8 mouse cellular contexts compared by ENCODE assay signal in the genomic region with DNA sequence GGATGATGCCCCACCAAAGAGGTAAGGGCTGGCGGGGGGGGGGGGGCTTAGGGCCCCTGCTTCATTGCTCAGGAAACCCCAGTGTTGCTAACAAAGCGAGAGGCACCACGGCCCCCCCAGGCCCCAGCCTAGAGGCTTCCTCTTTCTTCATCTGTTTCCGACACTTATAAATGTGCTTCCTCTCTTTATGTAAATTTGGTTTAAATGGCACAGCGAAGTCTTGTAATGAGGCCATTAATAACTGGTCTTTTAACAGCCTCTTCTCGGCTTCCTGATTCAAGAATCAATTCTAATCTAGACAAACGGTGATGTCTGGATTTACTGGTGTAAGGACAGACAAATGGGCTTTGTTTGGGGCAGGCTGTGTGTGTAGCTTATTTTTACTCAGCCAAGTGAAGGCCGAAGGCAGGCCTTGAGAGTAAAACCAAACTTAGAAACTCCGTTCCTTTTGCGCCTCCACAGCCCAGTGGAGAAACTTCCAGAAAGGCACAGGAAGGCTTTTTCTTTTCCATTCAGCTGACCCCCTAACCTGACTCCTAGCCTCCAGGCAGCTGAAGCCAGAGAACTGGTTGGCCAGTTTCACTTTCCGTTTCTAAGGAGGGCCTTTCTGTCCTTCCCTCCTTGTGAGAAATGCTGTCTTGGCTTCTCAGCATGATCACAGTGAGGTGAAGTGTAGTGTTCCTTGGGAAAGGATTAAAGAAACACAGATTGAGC. TPM values are rescaled to one million over a fixed set of nuclear protein-coding genes. Genes with fewer than 3 reads are reported as not detected.
DNase-seq lines count a peak whose midpoint lies in the region; ATAC-seq and TF ChIP-seq lines count a peak whose summit lies in the region.

No protein-coding gene starts in this region.

- H3K4me2 ChIP-seq in hindbrain, embryonic 12.5 days (replicated peaks) = no peak overlapping the region
- no peak overlapping the region for H3K4me2 ChIP-seq in hindbrain, postnatal 0 days (ENCODE audit: low read depth, low read length)
- H3K4me2 ChIP-seq in liver, embryonic 13.5 days = peak overlapping the region; percentile 42

- peak overlapping the region; percentile 2; the same call in 1 of the 2 replicates for H3K27ac ChIP-seq in hindbrain, embryonic 10.5 days
- no peak overlapping the region for H3K27ac ChIP-seq in hindbrain, embryonic 12.5 days
- peak overlapping the region; percentile 93 for H3K27ac ChIP-seq in bone marrow, adult 2 months (ENCODE audit: control insufficient read depth, insufficient read depth, low read depth, low read length, poor library complexity)
- H3K27ac ChIP-seq in hindbrain, postnatal 0 days = 0 out of 2 replicates have a peak overlapping the region, but pooled peaks have one; percentile 29
- peak overlapping the region; percentile 51 for H3K27ac ChIP-seq in liver, embryonic 13.5 days

- WGBS in hindbrain, embryonic 10.5 days = 71% methylated on average over 11 of the region's 11 CpGs
- 59% methylated on average over 11 of the region's 11 CpGs for WGBS in hindbrain, embryonic 12.5 days
- 1% methylated on average over 11 of the region's 11 CpGs for WGBS in bone marrow, adult 2 months
- 52% methylated on average over 11 of the region's 11 CpGs for WGBS in hindbrain, postnatal 0 days
- WGBS in liver, embryonic 13.5 days (ENCODE audit: insufficient replicate concordance) = 11% methylated on average over 11 of the region's 11 CpGs

- peaks cover 25% of the 10 kb centered on the region for H3K4me1 ChIP-seq in hindbrain, embryonic 10.5 days (replicated peaks)
- peaks cover 13% of the 10 kb centered on the region for H3K4me1 ChIP-seq in hindbrain, embryonic 12.5 days
- H3K4me1 ChIP-seq in bone marrow, adult 2 months (ENCODE audit: control insufficient read depth, insufficient read depth, low read length) = peaks cover 13% of the 10 kb centered on the region
- no peaks in the 10 kb centered on the region for H3K4me1 ChIP-seq in hindbrain, postnatal 0 days (ENCODE audit: insufficient read depth, low read length)
- peaks cover 33% of the 10 kb centered on the region for H3K4me1 ChIP-seq in liver, embryonic 13.5 days (replicated peaks)

- no peaks in the 10 kb centered on the region for H3K36me3 ChIP-seq in hindbrain, embryonic 10.5 days
- H3K36me3 ChIP-seq in hindbrain, embryonic 12.5 days = no peaks in the 10 kb centered on the region
- H3K36me3 ChIP-seq in hindbrain, postnatal 0 days (ENCODE audit: insufficient read depth, low read length) = no peaks in the 10 kb centered on the region
- no peaks in the 10 kb centered on the region for H3K36me3 ChIP-seq in liver, embryonic 13.5 days

- no peak for TF ChIP-seq CTCF in bone marrow, adult 2 months (IDR thresholded peaks at IDR 0.05; ENCODE audit: control insufficient read depth, insufficient read depth, low read length)
- TF ChIP-seq CTCF in hindbrain, postnatal 0 days (IDR thresholded peaks at IDR 0.05; ENCODE audit: low read depth) = no peak

- no peaks in the 10 kb centered on the region for H3K9me3 ChIP-seq in hindbrain, embryonic 10.5 days
- H3K9me3 ChIP-seq in hindbrain, embryonic 12.5 days (replicated peaks) = no peaks in the 10 kb centered on the region
- H3K9me3 ChIP-seq in hindbrain, postnatal 0 days (ENCODE audit: low read length) = no peaks in the 10 kb centered on the region
- no peaks in the 10 kb centered on the region for H3K9me3 ChIP-seq in liver, embryonic 13.5 days (replicated peaks)

- ATAC-seq in hindbrain, embryonic 12.5 days (ENCODE audit: low FRiP score) = no peak
- no peak for ATAC-seq in hindbrain, postnatal 0 days
- ATAC-seq in liver, embryonic 13.5 days (ENCODE audit: low read depth) = no peak
- ATAC-seq in megakaryocyte-erythroid progenitor cell, adult 5-6 weeks (replicated peaks; ENCODE audit: low FRiP score, low TSS enrichment, poor library complexity, severe bottlenecking) = no peak

- no peak for DNase-seq in hindbrain, embryonic 10.5 days (ENCODE audit: low spot score)
- DNase-seq in hindbrain, postnatal 0 days (ENCODE audit: low spot score) = peak; percentile 6
- no peak for DNase-seq in liver, embryonic 13.5 days
- peak; percentile 75 to 76 for DNase-seq in spleen, adult 18-20 months
- no peak for DNase-seq in cerebellum, postnatal 10 days

- TF ChIP-seq POLR2A in bone marrow, adult 2 months (IDR thresholded peaks at IDR 0.05; ENCODE audit: borderline replicate concordance, control insufficient read depth, low read depth, low read length) = no peak

- no peak overlapping the region for H3K4me3 ChIP-seq in hindbrain, embryonic 10.5 days
- H3K4me3 ChIP-seq in hindbrain, embryonic 12.5 days = no peak overlapping the region
- peak overlapping the region; percentile 32 for H3K4me3 ChIP-seq in bone marrow, adult 2 months (replicated peaks; ENCODE audit: control insufficient read depth, low read depth, low read length)
- H3K4me3 ChIP-seq in hindbrain, postnatal 0 days (ENCODE audit: low read length) = no peak overlapping the region
- H3K4me3 ChIP-seq in liver, embryonic 13.5 days (replicated peaks) = 0 out of 2 replicates have a peak overlapping the region, but pooled peaks have one; percentile 4

- H3K27me3 ChIP-seq in hindbrain, embryonic 10.5 days (ENCODE audit: insufficient read depth, poor library complexity, severe bottlenecking) = no peaks in the 10 kb centered on the region
- H3K27me3 ChIP-seq in hindbrain, embryonic 12.5 days = no peaks in the 10 kb centered on the region
- no peaks in the 10 kb centered on the region for H3K27me3 ChIP-seq in hindbrain, postnatal 0 days (ENCODE audit: insufficient read depth, low read length)
- H3K27me3 ChIP-seq in liver, embryonic 13.5 days = no peaks in the 10 kb centered on the region

- H3K9ac ChIP-seq in hindbrain, embryonic 12.5 days = no peak overlapping the region
- H3K9ac ChIP-seq in hindbrain, postnatal 0 days (replicated peaks; ENCODE audit: low read length) = no peak overlapping the region
- H3K9ac ChIP-seq in liver, embryonic 13.5 days = peak overlapping the region; percentile 15; the same call in 1 of the 2 replicates

RNA-seq across cellular contexts. Expression of a gene that starts 39.7 kb away (rescaled TPM):
- polyA plus RNA-seq in hindbrain, embryonic 10.5 days (2016; fragmentation: Nextera tagmentation; extraction: Ambion mirVana) = 3.1 and 3.3 TPM in 2 replicates
- polyA plus RNA-seq in hindbrain, embryonic 12.5 days (2016; fragmentation: Nextera tagmentation; extraction: Ambion mirVana) = 2.5 and 2.9 TPM in 2 replicates
- polyA plus RNA-seq in bone marrow, adult 2 months (2011; ENCODE audit: insufficient read depth, insufficient read length, low replicate concordance, missing spikeins) = 10.0 and 19.2 TPM in 2 replicates
- 1.1 and 1.8 TPM in 2 replicates for total RNA-seq in hindbrain, postnatal 0 days (2014; rRNA removed)
- polyA plus RNA-seq in hindbrain, postnatal 0 days (2015; fragmentation: Nextera tagmentation; extraction: Ambion mirVana) = 1.7 and 2.2 TPM in 2 replicates
- polyA plus RNA-seq in liver, embryonic 13.5 days (2015; fragmentation: Nextera tagmentation; extraction: Ambion mirVana) = 5.3 and 6.7 TPM in 2 replicates
- total RNA-seq in megakaryocyte-erythroid progenitor cell, adult 5-6 weeks (2014; fragmentation: Nextera tagmentation) = 1.5 and 2.3 TPM in 2 replicates
- total RNA-seq in megakaryocyte-erythroid progenitor cell, adult 5-6 weeks (2017) = 1.2 and 1.4 TPM in 2 replicates

Comparison
In these comparisons a context has a peak if more than half of its experiments do, and no peak if none do; other contexts are left out.
1. DNase-seq: peak in hindbrain, postnatal 0 days (single experiment) and spleen, adult 18-20 months (2 of 2); none in hindbrain, embryonic 10.5 days (single experiment), liver, embryonic 13.5 days (single experiment) and cerebellum, postnatal 10 days (0 of 2).
2. H3K4me3 ChIP-seq: peak in bone marrow, adult 2 months (single experiment) and liver, embryonic 13.5 days (single experiment); none in hindbrain, embryonic 10.5 days (single experiment), hindbrain, embryonic 12.5 days (single experiment) and hindbrain, postnatal 0 days (single experiment).